ENCODE assay signal across 8 mouse cellular contexts in the genomic region with DNA sequence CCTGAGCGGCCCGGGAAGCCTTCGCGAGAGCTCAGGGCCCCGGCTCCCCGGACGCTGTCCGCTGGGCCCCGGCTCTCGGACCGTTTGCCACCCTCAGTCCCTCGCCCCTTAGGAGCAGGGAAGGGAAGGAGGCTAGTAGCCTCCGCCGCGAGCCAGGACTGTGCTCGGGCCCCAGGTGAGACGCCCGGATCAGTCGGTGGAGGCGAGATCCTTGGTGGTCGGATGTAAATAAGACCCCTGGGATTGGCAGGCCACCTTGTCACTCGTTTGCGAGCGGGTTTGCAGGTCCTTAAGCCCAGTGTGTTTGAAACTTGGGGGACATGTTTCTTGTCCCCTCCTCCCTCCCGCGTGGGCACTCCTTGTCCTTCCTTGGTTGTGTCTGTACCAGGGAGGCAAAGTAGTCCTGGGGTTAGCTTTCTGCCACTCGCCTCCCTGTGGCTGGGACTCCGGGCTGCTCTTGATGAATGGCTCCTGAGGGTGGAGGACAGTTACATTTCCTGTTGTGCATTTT. TPM values are rescaled to one million over a fixed set of nuclear protein-coding genes. Genes with fewer than 3 reads are reported as not detected.
A peak's percentile ranks its signal among the peaks of the same experiment; 100 is the strongest.
DNase-seq lines count a peak whose midpoint lies in the region; ATAC-seq and TF ChIP-seq lines count a peak whose summit lies in the region.

No protein-coding gene starts in this region.

- H3K4me3 ChIP-seq in hindbrain, postnatal 0 days (ENCODE audit: low read length) = peak overlapping the region; percentile 96

- H3K9ac ChIP-seq in hindbrain, postnatal 0 days (replicated peaks; ENCODE audit: low read length) = peak overlapping the region; percentile 99

- no peaks in the 10 kb centered on the region for H3K27me3 ChIP-seq in hindbrain, postnatal 0 days (ENCODE audit: insufficient read depth, low read length)

- TF ChIP-seq CTCF in hindbrain, postnatal 0 days (IDR thresholded peaks at IDR 0.05; ENCODE audit: low read depth) = no peak

- 0% methylated on average over 28 of the region's 28 CpGs for WGBS in hindbrain, postnatal 0 days

- peak; percentile 38 for ATAC-seq in hindbrain, postnatal 0 days

- H3K36me3 ChIP-seq in hindbrain, postnatal 0 days (ENCODE audit: insufficient read depth, low read length) = no peaks in the 10 kb centered on the region

- H3K4me2 ChIP-seq in hindbrain, postnatal 0 days (ENCODE audit: low read depth, low read length) = peak overlapping the region; percentile 87

- peaks cover 9% of the 10 kb centered on the region for H3K4me1 ChIP-seq in hindbrain, postnatal 0 days (ENCODE audit: insufficient read depth, low read length)

- peaks cover 2% of the 10 kb centered on the region; the same call in 1 of the 2 replicates for H3K9me3 ChIP-seq in hindbrain, postnatal 0 days (ENCODE audit: low read length)

- DNase-seq in left cerebral cortex, adult 18-20 months (ENCODE audit: low spot score in 2 of 2) = peak; percentile 30 to 62
- DNase-seq in left cerebral cortex, adult 11 months (ENCODE audit: low spot score) = no peak
- peak; percentile 60 to 68 for DNase-seq in cerebellum, postnatal 10 days
- peak; percentile 20 to 40 for DNase-seq in frontal cortex, postnatal 25 days (ENCODE audit: low spot score in 2 of 2)
- DNase-seq in hindbrain, postnatal 0 days (ENCODE audit: low spot score) = peak; percentile 64
- DNase-seq in left cerebral cortex, adult 8-10 months (ENCODE audit: low spot score in 2 of 2) = peak; percentile 23 to 47
- peak; percentile 67 to 70 for DNase-seq in lung, postnatal 4 days
- peak; percentile 47 for DNase-seq in right cerebral cortex, postnatal 14 days

- peak overlapping the region; percentile 96 for H3K27ac ChIP-seq in hindbrain, postnatal 0 days

RNA-seq across cellular contexts. Expression of a gene that starts 1.8 kb away (rescaled TPM):
- 10 to 100 TPM; 71.4 to 77.4 TPM for total RNA-seq in left cerebral cortex, adult 18-20 months (2021)
- 3.8 and 4.7 TPM in 2 replicates for total RNA-seq in hindbrain, postnatal 0 days (2014; rRNA removed)
- 11.1 and 12.8 TPM in 2 replicates for polyA plus RNA-seq in hindbrain, postnatal 0 days (2015; fragmentation: Nextera tagmentation; extraction: Ambion mirVana)
- total RNA-seq in left cerebral cortex, adult 8-10 months (2022) = 10 to 100 TPM; 56.2 to 72.4 (median 57.3) TPM
